Mouse (Mus musculus) limb, embryonic 15.5 days (tissue): Measurements from ENCODE around the gene Ntn5. TPM values are rescaled to one million over a fixed set of nuclear protein-coding genes. Genes with fewer than 3 reads are reported as not detected.

Experiments
- polyA plus RNA-seq: library from polyadenylated mRNA; unstranded; fragments of >200 nt; fragmentation: Nextera tagmentation; extraction: Ambion mirVana; gene quantifications from 2 replicates; pipeline ENCODE4 v1.2.1, GENCODE M21; 2015

The Ntn5 gene
- polyA plus RNA-seq, 1 experiment from 2014 or later = 0.50 TPM

Other genes starting within 250 kb of the Ntn5 start
- 39.0 and 43.5 TPM in 2 replicates for gene Gys1, start 249.2 kb upstream of the Ntn5 start, polyA plus RNA-seq
- gene Ruvbl2, start 245.9 kb upstream of the Ntn5 start, polyA plus RNA-seq = 122 and 125 TPM in 2 replicates
- gene Ftl1, start 224.1 kb upstream of the Ntn5 start, polyA plus RNA-seq = 4,640 and 4,716 TPM in 2 replicates
- gene Bax, start 217.1 kb upstream of the Ntn5 start, polyA plus RNA-seq = 145 and 146 TPM in 2 replicates
- gene Tulp2, start 202.1 kb upstream of the Ntn5 start, polyA plus RNA-seq = 0.61 and 1.0 TPM in 2 replicates
- not detected in 2 replicates for gene Gm45808, start 197.2 kb upstream of the Ntn5 start, polyA plus RNA-seq
- 3.1 and 3.3 TPM in 2 replicates for gene Dhdh, start 195.2 kb upstream of the Ntn5 start, polyA plus RNA-seq
- 279 and 295 TPM in 2 replicates for gene Nucb1, start 173.6 kb upstream of the Ntn5 start, polyA plus RNA-seq
- 22.3 and 26.1 TPM in 2 replicates for gene Ppp1r15a, start 157.8 kb upstream of the Ntn5 start, polyA plus RNA-seq
- gene Plekha4, start 157.7 kb upstream of the Ntn5 start, polyA plus RNA-seq = 5.7 and 6.8 TPM in 2 replicates
- gene Hsd17b14, start 129.1 kb upstream of the Ntn5 start, polyA plus RNA-seq = 0.74 and 1.1 TPM in 2 replicates
- 63.4 and 64.4 TPM in 2 replicates for gene Bcat2, start 113.9 kb upstream of the Ntn5 start, polyA plus RNA-seq
- gene Fgf21, start 68.5 kb upstream of the Ntn5 start, polyA plus RNA-seq = 0.58 and 0.93 TPM in 2 replicates
- 2.9 and 3.3 TPM in 2 replicates for gene Fut1, start 66.7 kb upstream of the Ntn5 start, polyA plus RNA-seq
- gene Izumo1, start 62.2 kb upstream of the Ntn5 start, polyA plus RNA-seq = 0.14 and 0.27 TPM in 2 replicates
- 11.4 and 12.0 TPM in 2 replicates for gene Rasip1, start 56.5 kb upstream of the Ntn5 start, polyA plus RNA-seq
- 21.9 and 36.8 TPM in 2 replicates for gene Mamstr, start 44.0 kb upstream of the Ntn5 start, polyA plus RNA-seq
- 7.7 and 8.0 TPM in 2 replicates for gene Fut2, start 17.6 kb upstream of the Ntn5 start, polyA plus RNA-seq
- 0.56 and 0.97 TPM in 2 replicates for gene Sec1, start 10.4 kb downstream of the Ntn5 start, polyA plus RNA-seq
- 13.3 and 13.7 TPM in 2 replicates for gene Car11, start 15.8 kb downstream of the Ntn5 start, polyA plus RNA-seq
- gene Dbp, start 21.1 kb downstream of the Ntn5 start, polyA plus RNA-seq = 4.3 and 4.7 TPM in 2 replicates
- gene Rpl18, start 31.4 kb downstream of the Ntn5 start, polyA plus RNA-seq = 942 and 1,034 TPM in 2 replicates
- 38.5 and 39.7 TPM in 2 replicates for gene Sphk2, start 34.0 kb downstream of the Ntn5 start, polyA plus RNA-seq
- 0.76 and 0.78 TPM in 2 replicates for gene Fam83e, start 37.2 kb downstream of the Ntn5 start, polyA plus RNA-seq
- gene Spaca4, start 41.8 kb downstream of the Ntn5 start, polyA plus RNA-seq = not detected in 2 replicates
- 1.6 and 2.0 TPM in 2 replicates for gene Lmtk3, start 99.7 kb downstream of the Ntn5 start, polyA plus RNA-seq
- 82.1 and 91.0 TPM in 2 replicates for gene Sult2b1, start 100.6 kb downstream of the Ntn5 start, polyA plus RNA-seq
- gene Cyth2, start 130.6 kb downstream of the Ntn5 start, polyA plus RNA-seq = 87.9 and 98.8 TPM in 2 replicates
- 1.4 and 1.5 TPM in 2 replicates for gene Kcnj14, start 140.8 kb downstream of the Ntn5 start, polyA plus RNA-seq
- gene Grwd1, start 146.9 kb downstream of the Ntn5 start, polyA plus RNA-seq = 56.3 and 59.3 TPM in 2 replicates
- 79.4 and 97.8 TPM in 2 replicates for gene Kdelr1, start 188.8 kb downstream of the Ntn5 start, polyA plus RNA-seq
- 0.48 and 0.68 TPM in 2 replicates for gene Grin2d, start 194.4 kb downstream of the Ntn5 start, polyA plus RNA-seq
- gene Syngr4, start 212.7 kb downstream of the Ntn5 start, polyA plus RNA-seq = 0.49 and 0.86 TPM in 2 replicates
- 4.4 and 5.5 TPM in 2 replicates for gene Tmem143, start 212.9 kb downstream of the Ntn5 start, polyA plus RNA-seq
- 328 and 364 TPM in 2 replicates for gene Emp3, start 237.4 kb downstream of the Ntn5 start, polyA plus RNA-seq
- 3.5 and 3.6 TPM in 2 replicates for gene Ccdc114, start 240.1 kb downstream of the Ntn5 start, polyA plus RNA-seq